13 mouse cellular contexts compared by ENCODE assay signal in the genomic region with DNA sequence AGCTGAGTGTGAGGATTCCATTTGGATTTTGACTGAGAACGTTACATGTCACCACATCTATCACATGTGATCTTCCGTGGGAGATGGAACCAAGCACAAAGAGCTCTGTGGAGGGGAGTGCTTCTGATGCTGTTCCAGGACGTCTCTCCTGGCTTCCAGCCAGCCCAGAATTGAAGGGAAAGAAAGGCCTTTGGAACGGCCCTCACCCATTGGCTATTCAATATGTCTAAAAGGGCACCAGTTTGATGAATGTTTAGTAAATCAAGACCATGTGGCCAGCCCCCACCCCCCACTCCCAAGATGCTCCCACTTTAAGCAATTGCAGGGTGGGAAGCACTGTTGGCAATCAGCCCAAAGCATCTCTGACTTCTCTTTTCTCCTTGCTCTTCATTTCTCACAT. TPM values are rescaled to one million over a fixed set of nuclear protein-coding genes. Genes with fewer than 3 reads are reported as not detected.
A peak's percentile ranks its signal among the peaks of the same experiment; 100 is the strongest.
DNase-seq lines count a peak whose midpoint lies in the region; ATAC-seq and TF ChIP-seq lines count a peak whose summit lies in the region.
"Had no signal": no experiment of that assay in that cellular context is flagged by ENCODE, and none has a peak within 500 bp of the region (broad histone marks: within the 10 kb centered on the region; RNA-seq: fewer than 3 reads in every experiment).

No protein-coding gene starts in this region.

- H3K27ac ChIP-seq in stomach, embryonic 14.5 days (ENCODE audit: low read length): no peak overlapping the region
- no peak overlapping the region for H3K27ac ChIP-seq in stomach, postnatal 0 days (replicated peaks)
- no peak overlapping the region for H3K27ac ChIP-seq in hindbrain, embryonic 15.5 days (replicated peaks)

- intact Hi-C loops in left cerebral cortex, postnatal 4 days (cut with DNase I): no loop called here
- intact Hi-C loops in left cerebral cortex, postnatal 25 days (cut with DNase I): no loop called here

- no peak overlapping the region for H3K4me2 ChIP-seq in stomach, embryonic 14.5 days (replicated peaks; ENCODE audit: low read depth, low read length)
- H3K4me2 ChIP-seq in stomach, postnatal 0 days (replicated peaks; ENCODE audit: low read depth): no peak overlapping the region
- no peak overlapping the region for H3K4me2 ChIP-seq in hindbrain, embryonic 15.5 days
- H3K4me2 ChIP-seq: liver, embryonic 11.5 days had no signal

- TF ChIP-seq EP300 in stomach, postnatal 0 days (optimal IDR thresholded peaks at IDR 0.05): no peak

- no peaks in the 10 kb centered on the region for H3K36me3 ChIP-seq in stomach, embryonic 14.5 days (ENCODE audit: control insufficient read depth, insufficient read depth, low read length)
- H3K36me3 ChIP-seq in stomach, postnatal 0 days (ENCODE audit: control insufficient read depth, insufficient read depth, low read length): no peaks in the 10 kb centered on the region
- H3K36me3 ChIP-seq in hindbrain, embryonic 15.5 days: no peaks in the 10 kb centered on the region

- H3K4me1 ChIP-seq in stomach, embryonic 14.5 days (ENCODE audit: control insufficient read depth, insufficient read depth, low read length): no peaks in the 10 kb centered on the region
- no peaks in the 10 kb centered on the region for H3K4me1 ChIP-seq in stomach, postnatal 0 days (replicated peaks; ENCODE audit: control insufficient read depth, insufficient read depth)
- H3K4me1 ChIP-seq in hindbrain, embryonic 15.5 days (replicated peaks): no peaks in the 10 kb centered on the region
- H3K4me1 ChIP-seq: megakaryocyte, embryonic 14.5 days had no signal

- no peak for TF ChIP-seq CTCF in stomach, postnatal 0 days (IDR thresholded peaks at IDR 0.05; ENCODE audit: low read depth)

- H3K9ac ChIP-seq in stomach, embryonic 14.5 days (replicated peaks; ENCODE audit: low read depth, low read length): no peak overlapping the region
- H3K9ac ChIP-seq in stomach, postnatal 0 days (ENCODE audit: low read length): no peak overlapping the region
- no peak overlapping the region for H3K9ac ChIP-seq in hindbrain, embryonic 15.5 days

- no peaks in the 10 kb centered on the region for H3K27me3 ChIP-seq in stomach, embryonic 14.5 days (ENCODE audit: control insufficient read depth, insufficient read depth, low read length)
- H3K27me3 ChIP-seq in stomach, postnatal 0 days (ENCODE audit: control insufficient read depth, insufficient read depth, low read length): no peaks in the 10 kb centered on the region
- H3K27me3 ChIP-seq in hindbrain, embryonic 15.5 days: no peaks in the 10 kb centered on the region
- H3K27me3 ChIP-seq: megakaryocyte, embryonic 14.5 days had no signal

- H3K9me3 ChIP-seq in stomach, embryonic 14.5 days (ENCODE audit: control insufficient read depth, low read depth, low read length): no peaks in the 10 kb centered on the region
- no peaks in the 10 kb centered on the region for H3K9me3 ChIP-seq in stomach, postnatal 0 days (ENCODE audit: control insufficient read depth, low read length)
- H3K9me3 ChIP-seq in hindbrain, embryonic 15.5 days: no peaks in the 10 kb centered on the region
- H3K9me3 ChIP-seq: megakaryocyte, embryonic 14.5 days had no signal

- H3K4me3 ChIP-seq in stomach, embryonic 14.5 days (ENCODE audit: low read depth, low read length): no peak overlapping the region
- H3K4me3 ChIP-seq in stomach, postnatal 0 days (ENCODE audit: low read depth, low read length): no peak overlapping the region
- H3K4me3 ChIP-seq in hindbrain, embryonic 15.5 days: no peak overlapping the region
- H3K4me3 ChIP-seq: megakaryocyte, embryonic 14.5 days had no signal

- WGBS in stomach, embryonic 14.5 days: 28% methylated on average over 4 of the region's 4 CpGs
- 31% methylated on average over 4 of the region's 4 CpGs for WGBS in stomach, postnatal 0 days
- 23% methylated on average over 4 of the region's 4 CpGs for WGBS in hindbrain, embryonic 15.5 days

- DNase-seq in left cerebral cortex, postnatal 4 days: peak; percentile 37
- no peak for DNase-seq in left cerebral cortex, postnatal 25 days (ENCODE audit: low spot score in 2 of 2)
- DNase-seq in stomach, postnatal 0 days (ENCODE audit: low spot score): no peak
- no peak for DNase-seq in thymus, postnatal 36 days
- no peak for DNase-seq in thymus, postnatal 4 days
- DNase-seq: cerebellum, adult 8-10 months; heart, adult 11 months; layer of hippocampus, postnatal 36 days; thymus, adult 2 months had no signal

- ATAC-seq in stomach, embryonic 14.5 days (ENCODE audit: insufficient number of reproducible peaks, insufficient read depth, low FRiP score, low read depth): peak; percentile 63; the same call in 1 of the 2 replicates
- no peak for ATAC-seq in stomach, postnatal 0 days (ENCODE audit: low FRiP score, low TSS enrichment)
- peak; percentile 79 for ATAC-seq in hindbrain, embryonic 15.5 days (ENCODE audit: low FRiP score, low read depth)

RNA-seq across cellular contexts. Expression of gene Ttc32, which starts 41.7 kb away (rescaled TPM):
- 1 to 10 TPM; 3.2 to 3.6 TPM for total RNA-seq in left cerebral cortex, postnatal 4 days (2021)
- 1 to 10 TPM; 3.2 to 5.2 TPM for total RNA-seq in left cerebral cortex, postnatal 25 days (2021)
- 22.9 and 24.0 TPM in 2 replicates for polyA plus RNA-seq in stomach, embryonic 14.5 days (2014; fragmentation: Nextera tagmentation; extraction: Ambion mirVana)
- 19.5 and 19.6 TPM in 2 replicates for polyA plus RNA-seq in stomach, postnatal 0 days (2015; fragmentation: Nextera tagmentation; extraction: Ambion mirVana)
- 7.4 and 9.5 TPM in 2 replicates for polyA plus RNA-seq in hindbrain, embryonic 15.5 days (2015; fragmentation: Nextera tagmentation; extraction: Ambion mirVana)
